Mouse (Mus musculus): ENCODE data around the gene Ing4.
"Not testable (repeated sequence)": the region's sequence is repeated elsewhere in the genome, so short reads cannot be mapped to it uniquely, and the experiment has no call there.

The Ing4 gene

GRCm38 (mm10) chr6:125039533-125040153, at the start of gene Ing4:
Gene Ing4, plus strand, starts transcription at chr6:125039760.
- DNase-seq (ENCODE audit: low read depth), result peak; percentile 96

- DNase-seq (ENCODE audit: low read depth), result no peak
These were observed 47.3 kb upstream of the Ing4 start for GRCm38 (mm10) chr6:124992241-124992640.

DNA sequence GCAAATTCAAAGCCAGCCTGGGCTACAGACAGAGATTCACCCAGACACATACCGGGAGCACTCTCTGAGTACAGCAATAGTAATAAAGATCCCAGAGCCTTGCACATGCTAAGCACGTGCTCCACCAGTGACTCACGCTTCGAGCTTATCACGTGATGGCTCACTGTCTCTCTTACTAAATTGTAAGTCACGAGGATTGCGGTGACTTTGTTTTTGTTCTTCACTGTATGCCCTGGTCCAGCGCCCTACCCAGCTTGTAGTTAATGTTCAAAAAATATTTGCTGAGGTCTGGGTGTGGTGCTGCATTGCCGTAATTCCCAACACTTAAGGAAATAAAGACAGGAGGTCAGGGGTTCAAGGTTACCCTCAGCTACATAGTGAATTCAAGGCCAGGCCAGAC, 46.2 kb upstream of the Ing4 start:
- DNase-seq (ENCODE audit: low read depth), result no peak

GRCm38 (mm10) chr6:124993876-124994275, 45.7 kb upstream of the Ing4 start:
- DNase-seq (ENCODE audit: low read depth), result no peak

DNA sequence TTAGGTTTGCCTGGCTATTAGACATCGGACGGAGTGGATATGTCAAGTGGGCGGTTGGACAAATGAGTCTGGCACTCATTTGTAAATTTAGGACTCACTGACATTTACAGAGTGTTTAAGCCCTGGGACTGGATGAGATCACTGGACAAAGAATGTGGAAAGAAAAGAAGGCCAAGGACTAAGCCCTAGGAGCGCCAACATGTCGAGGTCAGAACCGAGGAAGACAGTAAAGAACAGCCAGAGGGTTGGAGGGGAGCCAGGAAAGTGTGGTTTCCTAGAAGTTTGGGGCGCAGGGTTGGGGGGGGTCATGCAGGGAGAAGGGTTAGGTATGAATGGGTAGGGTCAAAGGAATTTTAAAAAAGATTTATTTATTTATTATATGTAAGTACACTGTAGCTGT, 44.3 kb upstream of the Ing4 start:
- no peak for DNase-seq (ENCODE audit: low read depth)

DNA sequence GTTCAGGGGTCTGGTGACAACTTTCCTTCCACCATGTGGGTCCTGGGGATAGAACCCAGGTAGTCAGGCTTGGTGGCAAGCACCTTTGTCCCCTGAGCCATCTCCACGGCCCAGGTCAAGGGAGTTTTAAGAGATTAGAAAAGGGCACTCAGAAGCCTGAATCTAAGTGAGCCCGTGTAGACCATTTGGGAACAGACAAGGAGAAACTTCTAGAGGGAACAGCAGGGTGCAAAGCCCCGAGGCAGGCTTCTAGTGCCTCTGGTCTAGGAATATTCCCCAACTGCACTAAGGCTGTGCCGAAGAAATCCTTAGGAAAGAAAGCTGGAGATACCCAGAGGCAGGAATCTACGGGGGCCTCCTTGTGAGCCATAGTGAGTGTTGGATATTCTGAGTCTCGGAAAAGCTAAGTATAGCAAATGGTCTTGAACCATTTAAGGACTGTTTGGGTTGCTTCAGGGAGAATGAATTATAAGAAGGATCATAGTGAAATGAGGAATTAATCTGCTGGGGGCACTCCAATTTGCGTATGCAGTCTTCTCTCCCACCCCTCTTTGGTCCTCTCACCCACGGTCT, 43.6 kb upstream of the Ing4 start:
- DNase-seq (ENCODE audit: low read depth), result no peak

DNA sequence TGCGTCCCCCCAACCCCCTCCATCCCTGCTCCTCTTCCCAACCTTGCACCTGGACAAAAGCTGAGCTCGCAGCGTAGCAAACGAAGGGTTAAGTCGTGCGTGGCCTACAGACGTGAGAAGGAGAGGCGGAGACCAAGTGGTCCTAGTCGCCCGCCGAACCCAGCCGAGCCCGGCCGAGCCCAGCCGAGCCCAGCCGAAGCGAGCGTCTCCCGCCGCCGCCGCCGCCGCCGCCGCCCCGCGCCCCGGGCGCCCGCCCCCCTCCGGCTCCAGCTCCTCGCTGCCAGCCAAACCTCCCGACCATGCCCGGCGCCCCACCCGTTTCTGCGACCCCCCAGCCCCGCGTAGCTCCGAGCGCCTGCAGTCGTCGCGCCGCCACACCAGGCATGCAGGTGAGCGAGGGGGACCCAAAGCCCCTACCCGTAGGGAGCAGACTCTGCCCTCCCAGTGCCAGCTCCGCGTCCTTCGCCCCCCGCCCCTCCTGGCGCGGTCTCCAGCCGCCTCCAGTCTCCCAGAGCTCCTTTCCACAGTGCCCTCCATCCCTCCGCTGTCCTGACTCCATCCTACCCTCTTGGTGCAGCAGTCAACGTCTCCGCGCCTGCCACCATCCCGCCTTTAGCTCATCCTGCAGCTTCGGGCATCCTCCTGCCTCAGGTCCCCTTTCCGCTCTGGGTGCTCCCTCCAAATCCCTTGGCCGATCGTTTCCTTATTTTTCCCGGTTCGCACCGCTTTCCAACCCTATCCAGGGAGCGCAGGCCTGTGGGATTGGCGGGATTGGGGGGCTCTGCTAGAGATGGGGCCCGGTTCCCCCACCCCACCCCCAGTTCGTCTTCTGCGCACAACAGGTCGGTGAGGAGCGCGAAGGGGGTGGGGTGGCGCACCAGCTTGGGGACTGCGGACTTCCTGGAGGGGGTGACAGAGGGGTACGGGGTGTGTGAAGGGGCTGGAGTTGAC, 42.7 kb upstream of the Ing4 start, which contains the start of gene Pianp:
Pianp (plus strand) TSS at position 144 of the 951 bp plus-strand sequence.
- DNase-seq (ENCODE audit: low read depth), result peak; percentile 27

- no peak for DNase-seq (ENCODE audit: low read depth)
These were observed 41.5 kb upstream of the Ing4 start for GRCm38 (mm10) chr6:124998066-124998465.

GRCm38 (mm10) chr6:124999091-124999490, 40.5 kb upstream of the Ing4 start:
- no peak for DNase-seq (ENCODE audit: low read depth)

DNA sequence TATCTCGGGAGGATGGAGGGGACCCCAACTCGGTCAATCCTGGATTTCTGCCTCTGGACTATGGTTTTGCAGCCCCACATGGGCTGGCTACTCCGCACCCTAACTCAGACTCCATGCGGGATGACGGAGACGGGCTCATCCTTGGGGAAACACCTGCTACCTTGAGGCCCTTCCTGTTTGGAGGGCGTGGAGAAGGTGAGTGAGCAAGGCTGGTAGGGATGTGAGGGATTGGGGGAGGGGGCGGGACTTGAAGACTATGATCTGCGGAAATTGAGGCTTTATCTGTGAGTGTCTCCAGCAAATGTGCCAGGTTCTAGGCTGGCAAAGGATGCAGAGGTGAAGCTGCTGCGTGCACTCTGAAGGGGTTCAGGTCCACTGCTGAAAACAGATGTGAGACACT, 40.0 kb upstream of the Ing4 start:
- no peak for DNase-seq (ENCODE audit: low read depth)

DNA sequence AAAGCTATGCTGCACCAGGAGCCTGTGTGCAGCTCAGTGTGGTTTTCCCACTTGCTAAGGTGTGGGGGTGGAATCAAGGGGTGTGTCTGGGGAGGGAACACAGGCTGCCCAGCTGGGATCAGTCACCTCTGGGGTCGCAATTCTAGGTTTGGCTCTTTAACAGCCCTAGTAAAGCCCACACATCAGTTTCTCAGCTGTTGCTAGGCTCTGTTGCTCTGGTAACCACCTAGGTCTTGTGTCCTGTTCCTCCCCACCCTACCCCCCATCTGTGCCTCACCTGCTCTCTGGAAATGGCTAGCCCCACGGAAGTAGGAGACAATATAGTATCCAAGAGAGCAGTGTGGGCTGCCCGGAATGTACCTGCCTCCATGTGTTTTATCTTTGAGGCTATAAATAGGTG, 35.9 kb upstream of the Ing4 start:
- DNase-seq (ENCODE audit: low read depth), result no peak

DNA sequence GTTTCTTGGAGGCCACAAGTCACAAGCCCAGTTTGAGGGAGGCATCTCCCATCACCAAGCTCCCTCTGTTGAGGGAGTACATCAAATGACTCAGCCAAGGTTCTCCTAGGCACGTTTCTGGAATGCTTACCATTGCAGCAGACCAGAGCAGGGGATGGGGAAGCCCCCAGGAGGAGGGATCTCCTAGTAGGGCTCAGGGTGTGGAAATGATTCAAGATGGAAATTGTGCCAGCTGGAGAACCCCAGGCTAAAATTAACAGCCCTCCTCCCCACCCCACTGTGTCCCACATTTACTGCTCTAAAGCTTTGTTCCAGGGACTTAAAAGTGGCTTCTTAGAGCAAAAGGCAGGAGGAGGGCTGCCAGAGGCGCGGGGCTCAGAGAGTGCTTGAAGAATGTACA, 34.5 kb upstream of the Ing4 start:
- no peak for DNase-seq (ENCODE audit: low read depth)

DNA sequence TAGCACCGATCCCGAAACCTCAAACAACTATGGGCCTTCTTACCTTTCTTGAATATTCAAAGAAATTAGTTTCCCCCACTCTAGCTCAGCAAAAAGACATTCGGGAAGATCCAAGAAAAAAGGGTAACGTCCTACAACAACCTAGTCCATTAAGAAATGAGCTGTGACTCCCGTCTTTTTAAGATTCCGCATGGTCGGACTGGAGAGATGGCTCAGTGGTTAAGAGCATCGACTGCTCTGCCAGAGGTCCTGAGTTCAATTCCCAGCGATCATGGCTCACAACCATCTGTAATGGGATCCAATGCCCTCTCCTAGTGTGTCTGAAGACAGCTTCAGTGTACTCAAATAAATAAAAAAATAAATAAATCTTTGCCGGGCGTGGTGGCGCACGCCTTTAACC, 31.5 kb upstream of the Ing4 start:
- DNase-seq (ENCODE audit: low read depth), result no peak

DNA sequence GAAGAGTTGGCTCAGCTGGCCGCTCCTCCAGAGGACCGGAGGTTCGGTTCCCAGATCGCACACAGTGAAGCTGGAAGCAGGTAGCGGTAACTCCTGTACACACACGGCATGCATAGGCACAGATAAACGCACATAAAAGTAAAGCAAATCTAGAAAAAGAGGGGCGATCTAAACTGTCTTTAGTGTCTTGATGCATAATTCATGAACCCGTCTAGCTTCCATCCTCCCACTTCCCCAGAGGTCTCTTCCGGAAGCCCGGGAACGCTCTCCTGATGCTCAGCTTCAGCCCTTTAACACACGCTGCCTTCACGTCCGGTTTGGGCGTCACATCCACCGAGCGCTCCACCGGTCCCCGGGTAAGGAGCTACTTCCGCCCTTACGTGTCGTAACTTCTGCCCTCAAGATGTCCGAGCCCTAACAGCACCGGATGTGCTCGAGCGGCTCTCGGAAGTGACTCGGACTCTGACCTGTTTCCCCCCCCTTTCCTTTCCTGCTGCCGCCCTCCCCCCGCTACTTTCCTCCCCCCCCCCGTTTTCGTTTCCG, 30.9 kb upstream of the Ing4 start:
- DNase-seq (ENCODE audit: low read depth), result peak; percentile 97

DNA sequence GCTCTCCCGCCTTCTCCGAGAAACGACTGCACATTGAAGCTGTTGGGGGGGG, 30.6 kb upstream of the Ing4 start, which contains the start of gene Zfp384:
Zfp384 (plus strand) TSS at position 17 of the 52 bp plus-strand sequence.
- DNase-seq (ENCODE audit: low read depth), result no peak

GRCm38 (mm10) chr6:125009181-125010073, 30.1 kb upstream of the Ing4 start:
- peak; percentile 45 for DNase-seq (ENCODE audit: low read depth)

DNA sequence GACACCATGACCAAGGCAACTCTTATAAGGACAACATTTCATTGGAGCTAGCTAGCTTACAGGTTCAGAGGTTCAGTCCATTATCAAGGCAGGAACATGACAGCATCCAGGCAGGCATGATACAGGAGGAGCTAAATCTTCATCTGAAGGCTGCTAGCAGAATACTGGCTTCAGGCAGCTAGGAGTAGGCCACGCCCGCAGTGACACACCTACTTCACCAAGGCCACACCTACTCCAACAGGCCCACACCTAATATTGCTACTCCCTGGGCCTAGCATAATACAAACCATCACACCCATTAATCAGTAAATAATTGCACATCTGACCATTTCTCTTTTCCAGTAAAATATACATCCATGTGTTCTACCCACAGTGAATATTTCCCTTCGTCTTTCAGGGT, 21.9 kb upstream of the Ing4 start:
- peak; percentile 58 for DNase-seq (ENCODE audit: low read depth)

- DNase-seq (ENCODE audit: low read depth), result not testable (repeated sequence)
These were observed 9.0 kb upstream of the Ing4 start for GRCm38 (mm10) chr6:125030532-125030931.

DNA sequence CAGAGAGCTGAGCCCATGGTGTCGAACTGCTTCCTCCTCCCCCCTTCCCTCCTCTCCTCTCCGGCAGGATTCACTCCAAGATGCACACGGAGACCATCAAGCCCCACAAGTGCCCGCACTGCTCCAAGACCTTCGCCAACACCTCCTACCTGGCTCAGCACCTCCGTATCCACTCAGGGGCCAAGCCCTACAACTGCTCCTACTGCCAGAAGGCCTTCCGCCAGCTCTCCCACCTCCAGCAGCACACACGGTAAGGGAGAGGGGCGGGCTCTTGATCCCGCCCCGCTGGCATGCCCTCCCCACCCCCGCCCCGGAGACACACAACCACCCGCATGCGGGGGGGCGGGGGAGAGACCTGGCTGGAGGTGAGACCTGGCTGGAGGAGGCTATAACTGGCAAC, 8.0 kb upstream of the Ing4 start:
- DNase-seq (ENCODE audit: low read depth), result no peak

GRCm38 (mm10) chr6:125038666-125039065, 894 bp upstream of the Ing4 start:
- no peak for DNase-seq (ENCODE audit: low read depth)

GRCm38 (mm10) chr6:125039131-125039530, 429 bp upstream of the Ing4 start:
- no peak for DNase-seq (ENCODE audit: low read depth)

- no peak for DNase-seq (ENCODE audit: low read depth)
These were observed 661 bp downstream of the Ing4 start for GRCm38 (mm10) chr6:125040221-125040620.

All from c-Kit-positive CD71-positive TER-119-negative erythroid progenitor cells, embryonic 14.5 days (primary cell).